Mouse (Mus musculus): ENCODE results near the gene Rflna.

- TF ChIP-seq POLR2A (IDR thresholded peaks at IDR 0.05; ENCODE audit: borderline replicate concordance, insufficient read depth, low read length) (no peak), CTCF (IDR thresholded peaks at IDR 0.05; ENCODE audit: borderline replicate concordance, insufficient read depth, low read depth, low read length) (no peak)
Observed at GRCm38 (mm10) chr5:124962761-124963160, 40.3 kb upstream of the Rflna start.
